Mouse (Mus musculus) yolk sac, embryonic 10.5 days (tissue): ENCODE measurements around the gene 9830107B12Rik.
"Not testable (repeated sequence)": the region's sequence is repeated elsewhere in the genome, so short reads cannot be mapped to it uniquely, and the experiment has no call there.

Experiments used
- DNase-seq: peaks from one replicate; pipeline ENCODE4 v3.0.0-alpha.2; 2017; ENCODE audit warnings: low spot score

The 9830107B12Rik gene

GRCm38 (mm10) chr17:48146120-48146519 is at the start of gene 9830107B12Rik:
Gene 9830107B12Rik, minus strand, starts transcription at chr17:48146268.
- DNase-seq, result no peak

- DNase-seq, result no peak
Observed at GRCm38 (mm10) chr17:48192366-48192765, 46.3 kb upstream of the 9830107B12Rik start.

- no peak for DNase-seq
Observed at GRCm38 (mm10) chr17:48185252-48185651, 39.2 kb upstream of the 9830107B12Rik start.

GRCm38 (mm10) chr17:48167103-48167502 is 21.0 kb upstream of the 9830107B12Rik start, which contains the start of gene A530064D06Rik:
Gene A530064D06Rik, minus strand, starts transcription at chr17:48167275.
- not testable (repeated sequence) for DNase-seq

GRCm38 (mm10) chr17:48157382-48158076 is 11.5 kb upstream of the 9830107B12Rik start:
- no peak for DNase-seq

GRCm38 (mm10) chr17:48132810-48133209 is 13.3 kb downstream of the 9830107B12Rik start:
- DNase-seq, result no peak

- no peak for DNase-seq
Observed at GRCm38 (mm10) chr17:48120456-48120855, 25.6 kb downstream of the 9830107B12Rik start.

DNA sequence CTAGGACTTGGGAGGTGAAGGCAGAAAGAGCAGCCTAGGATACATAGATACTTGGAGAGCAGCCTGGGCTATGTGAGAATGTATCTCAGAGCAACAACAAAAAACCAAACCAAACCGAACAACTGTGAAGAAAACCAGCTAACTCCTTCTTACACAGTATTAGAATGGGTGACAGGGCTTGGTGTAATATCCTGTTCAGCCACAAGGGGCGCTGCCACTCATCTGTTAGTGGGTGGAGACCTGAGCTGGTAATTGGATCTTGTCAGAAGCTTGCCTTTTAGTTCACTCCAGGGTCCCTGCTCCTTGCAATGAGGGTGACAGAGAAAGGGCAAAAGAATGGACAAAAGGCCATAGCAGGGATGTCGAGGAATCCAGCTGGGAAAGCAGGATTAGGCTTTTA is 26.4 kb downstream of the 9830107B12Rik start:
- DNase-seq, result peak; percentile 53

- DNase-seq, result no peak
Observed at GRCm38 (mm10) chr17:48118570-48118969, 27.5 kb downstream of the 9830107B12Rik start.

GRCm38 (mm10) chr17:48110547-48111287 is 35.4 kb downstream of the 9830107B12Rik start:
- peak; percentile 33 for DNase-seq

DNA sequence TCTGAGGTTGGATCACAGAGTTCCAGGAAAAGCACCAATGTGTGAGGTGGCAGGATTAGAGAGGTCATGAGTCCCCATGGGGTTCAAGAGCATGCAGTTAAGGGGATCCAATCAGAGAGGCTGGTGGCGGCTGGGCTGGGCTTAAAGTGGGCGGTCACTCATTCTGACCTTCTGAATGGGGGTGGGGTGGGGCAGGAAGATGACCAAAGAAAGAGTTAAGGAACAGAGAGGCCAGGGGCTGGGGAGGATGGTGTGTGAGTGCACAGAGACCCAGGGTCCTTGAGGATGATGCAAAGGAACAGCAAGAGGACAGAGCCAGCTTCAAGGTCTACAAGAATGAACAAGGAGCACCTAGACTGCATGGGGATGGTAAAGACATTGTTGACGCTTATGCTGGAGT is 37.5 kb downstream of the 9830107B12Rik start:
- DNase-seq, result no peak

- no peak for DNase-seq
Observed at GRCm38 (mm10) chr17:48107862-48108261, 38.2 kb downstream of the 9830107B12Rik start.

GRCm38 (mm10) chr17:48107333-48107732 is 38.7 kb downstream of the 9830107B12Rik start:
- no peak for DNase-seq

GRCm38 (mm10) chr17:48100441-48101417 is 45.3 kb downstream of the 9830107B12Rik start:
- peak; percentile 90 for DNase-seq

DNA sequence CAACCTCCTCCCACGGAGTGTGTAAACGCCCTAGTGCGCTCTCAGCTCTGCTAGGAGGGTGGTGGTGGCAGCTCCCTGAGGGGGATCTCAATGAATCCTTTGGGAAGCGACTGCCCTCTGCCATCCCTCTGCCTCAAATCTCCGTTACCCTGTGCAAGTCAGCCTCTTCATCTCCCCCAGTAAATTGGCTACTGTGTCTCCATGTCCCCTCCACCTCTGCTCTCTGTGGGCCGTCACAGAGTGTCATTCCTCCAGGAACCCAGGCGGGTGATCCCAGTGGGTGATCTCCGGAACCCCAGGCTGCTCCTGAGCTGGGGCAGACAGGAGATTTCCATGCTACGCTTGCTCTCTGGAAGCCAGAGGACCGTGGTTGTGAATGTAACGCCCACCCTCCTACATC is 46.8 kb downstream of the 9830107B12Rik start:
- no peak for DNase-seq

DNA sequence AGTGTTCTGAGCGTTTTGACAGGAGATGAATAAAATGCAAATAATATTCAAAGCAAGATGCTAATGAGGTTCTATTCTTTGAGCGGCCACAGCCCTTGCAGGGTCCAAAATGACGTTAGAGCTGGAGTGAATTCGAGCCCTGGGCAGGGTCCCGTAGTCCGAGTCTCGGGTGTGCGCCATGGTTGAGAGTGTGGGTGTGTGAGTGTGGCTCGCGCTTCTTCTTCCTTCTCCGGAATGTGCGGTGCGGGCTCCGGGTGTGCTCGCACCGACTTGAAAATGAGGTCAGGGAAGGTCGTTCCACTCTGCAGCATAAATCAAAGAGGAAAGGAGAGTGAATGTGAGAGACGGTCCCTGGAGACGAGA is 47.6 kb downstream of the 9830107B12Rik start:
- peak; percentile 59 for DNase-seq

DNA sequence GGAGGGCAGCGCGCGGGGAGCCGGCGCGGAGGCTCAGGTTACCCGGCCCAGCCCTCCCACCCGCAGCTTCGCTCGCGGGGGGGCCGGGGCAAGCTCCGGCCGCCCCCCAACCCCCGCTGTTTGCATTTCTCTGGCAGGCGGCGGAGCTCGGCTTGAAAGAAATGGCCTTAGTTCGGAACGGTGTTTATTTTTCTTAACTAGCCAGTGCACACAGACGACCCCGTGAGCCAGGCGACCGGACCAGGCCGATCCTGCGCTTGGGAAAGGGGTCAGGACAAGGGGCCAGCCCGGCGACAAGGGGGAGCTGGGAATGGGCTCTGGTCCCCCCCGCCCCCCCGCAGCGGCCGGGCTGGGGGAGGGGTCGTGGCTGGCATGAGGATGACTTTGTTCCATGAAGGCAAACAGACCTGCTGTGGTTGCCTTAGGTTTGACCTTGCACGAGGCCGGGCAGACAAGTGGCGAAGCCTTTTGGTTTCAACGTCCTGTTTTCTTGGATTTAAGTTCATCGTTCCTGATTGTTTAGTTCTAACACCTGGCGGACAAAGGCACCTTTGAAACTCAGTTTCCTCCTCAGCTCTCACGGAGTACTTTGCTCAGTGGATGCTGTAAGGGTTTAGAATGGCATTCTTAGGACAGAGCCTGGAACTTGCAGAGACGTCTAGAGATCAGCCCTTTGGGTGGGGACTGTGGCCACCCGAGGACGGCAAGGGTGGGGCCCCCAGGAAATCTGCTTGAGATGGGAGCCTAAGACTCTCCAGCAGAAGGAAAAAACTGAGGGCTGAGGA is 48.1 kb downstream of the 9830107B12Rik start:
- peak; percentile 91 for DNase-seq

GRCm38 (mm10) chr17:48097011-48097742 is 48.9 kb downstream of the 9830107B12Rik start:
- peak; percentile 69 for DNase-seq

- peak; percentile 31 for DNase-seq
Observed at GRCm38 (mm10) chr17:48096321-48096720, 49.7 kb downstream of the 9830107B12Rik start.

DNA sequence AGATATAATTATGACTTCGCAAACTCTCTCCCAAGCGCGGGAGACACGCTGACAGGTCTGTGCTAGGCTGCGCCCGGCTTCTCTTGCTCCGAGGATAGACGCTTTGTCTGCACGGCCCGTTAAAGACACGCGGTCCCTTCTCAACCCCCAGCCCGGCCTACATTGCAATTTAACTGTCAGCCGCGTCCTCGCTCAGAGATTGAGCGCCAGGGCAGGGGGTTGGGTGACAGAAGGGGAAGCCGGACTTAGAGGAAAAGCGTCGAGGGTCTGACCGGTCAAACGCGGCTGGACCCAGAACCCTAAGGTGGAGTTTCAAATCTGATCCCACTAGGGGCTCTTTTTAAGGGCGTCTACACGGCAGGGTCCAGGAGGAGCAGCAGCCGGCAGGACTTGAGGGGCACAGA is 50.3 kb downstream of the 9830107B12Rik start:
- no peak for DNase-seq
